Mouse (Mus musculus) heart, embryonic 11.5 days (tissue): ENCODE measurements at regions not wholly inside any gene's neighbourhood (a gene's known extent, or its start where the extent isn't known, plus 50 kb on each side); places are given as distances from the start of the nearest gene placed in this dataset.

Experiments used
- ATAC-seq: fragments of 200-750 bp; cut with Nextera tagmentation; replicated peaks from 2 replicates; pipeline ENCODE4 v1.8.0; 2017; ENCODE audit warnings: moderate library complexity; ENCODE audit not compliant: insufficient number of reproducible peaks, low FRiP score, low TSS enrichment
- H3K27ac ChIP-seq: fragments of 300-500 bp; sonication (generic); 2 replicates; pipeline ENCODE4 v1.5.1; 2014; ENCODE audit warnings: mild to moderate bottlenecking, low read depth, low read length
- H3K27me3 ChIP-seq: fragments of 300-500 bp; sonication (generic); 2 replicates; pipeline ENCODE4 v1.6.1; 2014; ENCODE audit warnings: mild to moderate bottlenecking, low read length, mixed read lengths; ENCODE audit not compliant: control insufficient read depth, insufficient read depth
- H3K36me3 ChIP-seq: fragments of 300-500 bp; sonication (generic); 2 replicates; pipeline ENCODE4 v1.6.1; 2014; ENCODE audit warnings: mild to moderate bottlenecking, low read length, moderate library complexity, mixed read lengths; ENCODE audit not compliant: control insufficient read depth, insufficient read depth
- H3K4me1 ChIP-seq: fragments of 300-500 bp; sonication (generic); 2 replicates; pipeline ENCODE4 v1.6.1; 2014; ENCODE audit warnings: low read length; ENCODE audit not compliant: control insufficient read depth, insufficient read depth
- H3K4me2 ChIP-seq: fragments of 300-500 bp; sonication (generic); 2 replicates; pipeline ENCODE4 v1.6.1; 2014; ENCODE audit warnings: mild to moderate bottlenecking, moderate library complexity
- H3K4me3 ChIP-seq: fragments of 300-500 bp; sonication (generic); 2 replicates; pipeline ENCODE4 v1.5.1; 2014; ENCODE audit warnings: low read depth, low read length
- H3K9ac ChIP-seq: fragments of 300-500 bp; sonication (generic); 2 replicates; pipeline ENCODE4 v1.6.1; 2014; ENCODE audit warnings: mild to moderate bottlenecking, low read depth, low read length, moderate library complexity
- H3K9me3 ChIP-seq: fragments of 300-500 bp; sonication (generic); replicated peaks from 2 replicates; pipeline ENCODE4 v1.6.1; 2016; ENCODE audit warnings: low read length; ENCODE audit not compliant: control insufficient read depth
- WGBS: fragments of 180-500 bp; shearing (Covaris S2); extraction: QIAGEN DNeasy Blood & Tissue Kit; methylation state at CpG from one replicate; pipeline ENCODE4 v1.1.7; 2014; ENCODE audit not compliant: insufficient replicate concordance; 5-methylcytosine and 5-hydroxymethylcytosine counted together

DNA sequence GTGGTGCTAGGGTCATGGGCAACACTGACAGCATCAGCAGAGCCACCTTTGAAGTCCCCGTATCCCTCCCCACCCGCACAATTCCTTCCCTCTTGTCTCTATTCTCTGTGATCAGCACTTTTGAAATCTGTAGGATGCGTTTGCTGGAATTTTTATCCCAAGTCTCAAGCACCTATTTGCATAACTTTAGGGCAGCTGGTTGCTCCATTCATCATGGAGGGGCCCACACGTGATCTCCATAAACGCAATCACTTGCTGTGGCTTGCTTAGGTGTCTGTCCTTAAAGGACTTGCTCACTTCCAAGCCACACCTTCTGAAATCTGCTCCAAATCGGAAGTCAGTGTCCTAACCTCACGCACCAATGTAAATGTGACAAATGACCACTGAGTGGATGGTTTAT lies 80.7 kb upstream of the Mgme1 start:
- Histone ChIP-seq H3K4me1 (0 out of 2 replicates have a peak, but pooled peaks cover 4% of the 10 kb centered on the region), H3K27ac (no peak overlapping the region), H3K27me3 (no peaks in the 10 kb centered on the region), H3K4me3 (no peak overlapping the region), H3K36me3 (no peaks in the 10 kb centered on the region), H3K4me2 (no peak overlapping the region), H3K9ac (no peak overlapping the region), H3K9me3 (no peaks in the 10 kb centered on the region)
- no peak for ATAC-seq
- WGBS: 84% methylated on average over 7 of the region's 7 CpGs

DNA sequence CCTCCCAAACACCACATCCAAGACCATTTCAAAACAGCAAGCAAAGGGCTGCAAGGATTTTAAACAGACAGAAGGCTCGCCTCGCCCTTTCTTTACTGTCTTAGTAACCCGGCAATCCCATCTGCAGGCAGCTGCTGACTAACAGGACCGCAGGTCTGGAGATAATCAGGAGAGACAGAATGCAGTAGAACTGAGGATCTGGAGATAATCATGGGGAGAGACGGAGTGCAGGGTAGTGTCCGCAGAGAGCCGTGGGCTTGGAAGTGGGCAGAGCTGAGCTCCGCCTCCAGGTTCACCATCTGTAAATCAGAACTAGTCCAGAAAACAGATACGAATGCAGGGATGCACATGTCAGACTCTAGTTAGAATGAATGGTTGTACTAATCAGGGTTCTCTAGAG lies 79.4 kb upstream of the Mgme1 start:
- ATAC-seq: no peak
- Histone ChIP-seq H3K4me1 (peaks cover 6% of the 10 kb centered on the region), H3K27me3 (no peaks in the 10 kb centered on the region), H3K9me3 (no peaks in the 10 kb centered on the region), H3K4me3 (no peak overlapping the region), H3K27ac (no peak overlapping the region), H3K4me2 (no peak overlapping the region), H3K9ac (0 out of 2 replicates have a peak overlapping the region, but pooled peaks have one; percentile 18), H3K36me3 (no peaks in the 10 kb centered on the region)
- WGBS: 42% methylated on average over 9 of the region's 9 CpGs

- Histone ChIP-seq H3K9me3 (no peaks in the 10 kb centered on the region), H3K36me3 (no peaks in the 10 kb centered on the region), H3K9ac (no peak overlapping the region), H3K4me3 (no peak overlapping the region), H3K4me1 (peaks cover 9% of the 10 kb centered on the region), H3K4me2 (no peak overlapping the region), H3K27ac (no peak overlapping the region), H3K27me3 (no peaks in the 10 kb centered on the region)
- ATAC-seq: no peak
- 80% methylated on average over 4 of the region's 4 CpGs for WGBS
Observed at GRCm38 (mm10) chr2:144191707-144192106, 78.8 kb upstream of the Mgme1 start.

- Histone ChIP-seq H3K4me3 (no peak overlapping the region), H3K27me3 (no peaks in the 10 kb centered on the region), H3K36me3 (no peaks in the 10 kb centered on the region), H3K27ac (no peak overlapping the region), H3K4me1 (peaks cover 9% of the 10 kb centered on the region), H3K9me3 (no peaks in the 10 kb centered on the region), H3K4me2 (no peak overlapping the region), H3K9ac (no peak overlapping the region)
- WGBS: 53% methylated on average over 8 of the region's 8 CpGs
- ATAC-seq: peak; percentile 55; the same call in 1 of the 2 replicates
Observed at GRCm38 (mm10) chr2:144192428-144192827, 78.0 kb upstream of the Mgme1 start.

- Histone ChIP-seq H3K27me3 (no peaks in the 10 kb centered on the region), H3K9me3 (no peaks in the 10 kb centered on the region), H3K9ac (no peak overlapping the region), H3K36me3 (no peaks in the 10 kb centered on the region), H3K4me3 (no peak overlapping the region), H3K4me1 (peaks cover 14% of the 10 kb centered on the region), H3K27ac (no peak overlapping the region), H3K4me2 (no peak overlapping the region)
- no peak for ATAC-seq
- WGBS: 47% methylated on average over 14 of the region's 14 CpGs
Observed at GRCm38 (mm10) chr2:144195851-144196250, 74.6 kb upstream of the Mgme1 start.

DNA sequence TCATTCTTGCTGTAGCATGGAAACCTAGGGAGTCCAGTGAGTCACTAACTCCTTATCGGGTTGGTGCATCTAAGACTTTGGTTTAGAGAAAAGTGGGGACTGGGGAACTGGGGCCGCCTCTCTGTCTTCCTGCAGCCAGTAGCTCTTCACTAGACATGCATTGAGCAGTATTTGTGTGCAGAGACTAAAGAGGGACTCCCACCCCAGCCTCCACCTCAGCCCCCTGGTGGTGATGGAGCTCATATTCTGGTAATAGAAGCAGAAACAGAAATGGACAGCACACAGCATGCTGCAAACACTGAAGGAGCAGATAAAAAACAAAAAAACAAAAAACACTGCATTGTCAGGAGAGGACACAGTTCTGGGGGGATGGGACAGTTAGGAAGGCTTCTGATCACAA lies 73.3 kb upstream of the Mgme1 start:
- 79% methylated on average over 2 of the region's 2 CpGs for WGBS
- H3K4me3 ChIP-seq: no peak overlapping the region
- no peak for ATAC-seq
- H3K27ac ChIP-seq: no peak overlapping the region
- H3K4me1 ChIP-seq: peaks cover 12% of the 10 kb centered on the region
- H3K4me2 ChIP-seq: no peak overlapping the region
- no peak overlapping the region for H3K9ac ChIP-seq
- H3K36me3 ChIP-seq: no peaks in the 10 kb centered on the region
- no peaks in the 10 kb centered on the region for H3K9me3 ChIP-seq
- no peaks in the 10 kb centered on the region for H3K27me3 ChIP-seq

DNA sequence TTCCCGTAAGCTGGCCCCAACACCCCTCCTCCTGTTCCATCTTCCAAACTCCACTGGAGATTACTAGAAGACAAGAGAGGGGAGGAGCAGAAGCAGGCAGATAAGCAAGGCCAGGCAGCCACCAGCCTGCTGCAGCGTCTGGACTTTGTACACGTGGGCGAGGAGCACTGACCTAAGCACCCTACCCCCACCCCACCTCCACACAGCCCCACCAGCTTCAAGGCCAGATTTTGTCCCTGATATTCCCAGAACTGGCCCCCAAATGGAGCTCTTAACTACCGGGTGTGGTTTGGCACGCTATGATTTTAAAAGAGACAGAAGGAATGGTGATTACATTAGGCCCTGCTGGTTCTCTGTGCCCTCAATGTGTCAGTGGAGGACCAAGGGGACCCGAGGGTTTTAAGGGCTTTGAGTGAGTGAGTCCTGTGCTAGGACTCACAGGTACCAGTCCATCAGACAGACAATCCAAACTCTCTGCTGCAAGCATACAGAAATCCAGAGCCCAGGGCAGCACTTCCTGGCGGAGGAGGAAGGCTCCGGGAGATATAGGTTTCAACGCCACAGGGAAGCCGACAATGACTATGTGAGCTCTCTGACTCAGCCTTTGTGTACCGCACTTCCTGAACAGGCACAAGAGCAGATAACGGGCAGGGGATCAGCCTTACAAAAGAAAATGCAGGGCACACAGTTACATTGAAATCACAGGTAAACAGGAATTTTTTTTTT lies 72.0 kb upstream of the Mgme1 start:
- peak; percentile 60 for ATAC-seq
- no peaks in the 10 kb centered on the region for H3K27me3 ChIP-seq
- no peaks in the 10 kb centered on the region for H3K36me3 ChIP-seq
- H3K4me3 ChIP-seq: no peak overlapping the region
- H3K9me3 ChIP-seq: no peaks in the 10 kb centered on the region
- WGBS: 22% methylated on average over 13 of the region's 13 CpGs
- peak overlapping the region; percentile 25 for H3K4me2 ChIP-seq
- H3K4me1 ChIP-seq: peaks cover 12% of the 10 kb centered on the region
- 0 out of 2 replicates have a peak overlapping the region, but pooled peaks have one; percentile 35 for H3K9ac ChIP-seq
- H3K27ac ChIP-seq: 0 out of 2 replicates have a peak overlapping the region, but pooled peaks have one; percentile 47
